Mouse (Mus musculus): ENCODE results near the gene Hist1h1e.
"Not testable (repeated sequence)": the region's sequence is repeated elsewhere in the genome, so short reads cannot be mapped to it uniquely, and the experiment has no call there.

The Hist1h1e gene

GRCm38 (mm10) chr13:23572218-23573033, 49.9 kb downstream of the Hist1h1e start:
- Histone ChIP-seq H3K4me3 (replicated peaks; ENCODE audit: low read length) (peak overlapping the region; percentile 69), H3K9me3 (ENCODE audit: low read length) (no peaks in the 10 kb centered on the region), H3K4me1 (replicated peaks; ENCODE audit: low read depth, low read length) (peaks cover 24% of the 10 kb centered on the region), H3K27me3 (ENCODE audit: insufficient read depth, low read length) (no peaks in the 10 kb centered on the region), H3K36me3 (ENCODE audit: insufficient read depth, low read length) (no peaks in the 10 kb centered on the region)
- TF ChIP-seq CTCF (conservative IDR thresholded peaks at IDR 0.05; ENCODE audit: low read length) (no peak), POU5F1 (IDR thresholded peaks at IDR 0.05; ENCODE audit: borderline replicate concordance, low read length) (no peak), NANOG (IDR thresholded peaks at IDR 0.05; ENCODE audit: borderline replicate concordance, low read length) (no peak)

GRCm38 (mm10) chr13:23571504-23572217, 50.7 kb downstream of the Hist1h1e start:
- Histone ChIP-seq H3K4me3 (replicated peaks; ENCODE audit: low read length) (peak overlapping the region; percentile 69), H3K4me1 (replicated peaks; ENCODE audit: low read depth, low read length) (peaks cover 16% of the 10 kb centered on the region)
- H3K27me3 ChIP-seq (ENCODE audit: insufficient read depth, low read length); H3K36me3 ChIP-seq (ENCODE audit: insufficient read depth, low read length); H3K9me3 ChIP-seq (ENCODE audit: low read length): not testable (repeated sequence)

GRCm38 (mm10) chr13:23571022-23571503, 51.3 kb downstream of the Hist1h1e start, which contains the start of the genes Hist1h2ae and Hist1h2bg:
Gene Hist1h2ae (minus strand): TSS chr13:23571220.
Gene Hist1h2bg (plus strand): TSS chr13:23571396.
- no peaks in the 10 kb centered on the region for H3K9me3 ChIP-seq (ENCODE audit: low read length)
- H3K4me1 ChIP-seq (replicated peaks; ENCODE audit: low read depth, low read length) = peaks cover 14% of the 10 kb centered on the region
- H3K4me3 ChIP-seq (replicated peaks; ENCODE audit: low read length) = peak within 1 kb of the TSS; percentile 69
- H3K27me3 ChIP-seq (ENCODE audit: insufficient read depth, low read length) = no peaks in the 10 kb centered on the region
- no peaks in the 10 kb centered on the region for H3K36me3 ChIP-seq (ENCODE audit: insufficient read depth, low read length)
- TF ChIP-seq POU5F1 (IDR thresholded peaks at IDR 0.05; ENCODE audit: borderline replicate concordance, low read length) = no peak
- TF ChIP-seq NANOG (IDR thresholded peaks at IDR 0.05; ENCODE audit: borderline replicate concordance, low read length) = no peak
- TF ChIP-seq CTCF (conservative IDR thresholded peaks at IDR 0.05; ENCODE audit: low read length) = no peak
